Mouse (Mus musculus) intestine, postnatal 0 days (tissue): ENCODE measurements around the gene Vangl1. TPM values are rescaled to one million over a fixed set of nuclear protein-coding genes. Genes with fewer than 3 reads are reported as not detected.
"Not testable (repeated sequence)": the region's sequence is repeated elsewhere in the genome, so short reads cannot be mapped to it uniquely, and the experiment has no call there.

Experiments used
- ATAC-seq: fragments of 200-750 bp; cut with Nextera tagmentation; 2 replicates; pipeline ENCODE4 v1.8.0; 2017; ENCODE audit warnings: mild to moderate bottlenecking, moderate TSS enrichment, moderate library complexity
- H3K27ac ChIP-seq: fragments of 300-500 bp; sonication (generic); 2 replicates; pipeline ENCODE4 v1.5.1; 2014; ENCODE audit warnings: mild to moderate bottlenecking, low read depth, low read length, moderate library complexity
- H3K27me3 ChIP-seq: fragments of 300-500 bp; sonication (generic); replicated peaks from 2 replicates; pipeline ENCODE4 v1.6.1; 2014; ENCODE audit warnings: low read length, mixed read lengths; ENCODE audit not compliant: control insufficient read depth, insufficient read depth
- H3K36me3 ChIP-seq: fragments of 300-500 bp; sonication (generic); 2 replicates; pipeline ENCODE4 v1.6.1; 2014; ENCODE audit warnings: mild to moderate bottlenecking, moderate library complexity; ENCODE audit not compliant: control insufficient read depth, insufficient read depth
- H3K4me1 ChIP-seq: fragments of 300-500 bp; sonication (generic); replicated peaks from 2 replicates; pipeline ENCODE4 v1.6.1; 2014; ENCODE audit warnings: antibody characterized with exemption, low read length, mixed read lengths; ENCODE audit not compliant: control insufficient read depth, insufficient read depth
- H3K4me2 ChIP-seq: fragments of 300-500 bp; sonication (generic); replicated peaks from 2 replicates; pipeline ENCODE4 v1.6.1; 2014; ENCODE audit warnings: low read depth, mild to moderate bottlenecking, moderate library complexity
- H3K4me3 ChIP-seq: fragments of 300-500 bp; sonication (generic); 2 replicates; pipeline ENCODE4 v1.5.1; 2014; ENCODE audit warnings: low read depth, low read length
- H3K9ac ChIP-seq: fragments of 300-500 bp; sonication (generic); 2 replicates; pipeline ENCODE4 v1.6.1; 2014; ENCODE audit warnings: mild to moderate bottlenecking, low read depth, low read length
- H3K9me3 ChIP-seq: fragments of 300-500 bp; sonication (generic); 2 replicates; pipeline ENCODE4 v1.6.1; 2016; ENCODE audit warnings: mixed run types; ENCODE audit not compliant: control insufficient read depth
- CTCF ChIP-seq: sonication (generic); IDR thresholded peaks from 2 replicates; pipeline ENCODE4 v1.5.1; 2016; ENCODE audit warnings: low read depth, mild to moderate bottlenecking, control low read depth, antibody characterized with exemption, moderate library complexity
- WGBS: fragments of 180-500 bp; shearing (Covaris S2); extraction: QIAGEN DNeasy Blood & Tissue Kit; methylation state at CpG from one replicate; pipeline ENCODE4 v1.1.7; 2014; 5-methylcytosine and 5-hydroxymethylcytosine counted together
- polyA plus RNA-seq: library from polyadenylated mRNA; unstranded; fragments of >200 nt; fragmentation: Nextera tagmentation; extraction: Ambion mirVana; gene quantifications from 2 replicates; pipeline ENCODE4 v1.2.1, GENCODE M21; 2015

Gene Vangl1
- polyA plus RNA-seq, 1 experiment from 2014 or later, result 7.2 TPM

- peak overlapping the region; percentile 24; the same call in 1 of the 2 replicates for H3K27ac ChIP-seq
- no peak overlapping the region for H3K4me3 ChIP-seq
- H3K9me3 ChIP-seq, result no peaks in the 10 kb centered on the region
- no peaks in the 10 kb centered on the region for H3K4me1 ChIP-seq
- H3K4me2 ChIP-seq, result no peak overlapping the region
- no peak for TF ChIP-seq CTCF
- no peak overlapping the region for H3K9ac ChIP-seq
- no peaks in the 10 kb centered on the region for H3K27me3 ChIP-seq
- peak; percentile 54 for ATAC-seq
- H3K36me3 ChIP-seq, result peaks cover 10% of the 10 kb centered on the region
- 62% methylated on average over 13 of the region's 13 CpGs for WGBS
Observed at GRCm38 (mm10) chr3:102169197-102169905, 35.1 kb downstream of the Vangl1 start.

- no peak overlapping the region for H3K27ac ChIP-seq
- peaks cover 26% of the 10 kb centered on the region for H3K36me3 ChIP-seq
- no peaks in the 10 kb centered on the region for H3K27me3 ChIP-seq
- ATAC-seq, result no peak
- H3K9me3 ChIP-seq, result no peaks in the 10 kb centered on the region
- no peak for TF ChIP-seq CTCF
- H3K4me1 ChIP-seq, result no peaks in the 10 kb centered on the region
- WGBS, result 34% methylated on average over 10 of the region's 10 CpGs
- H3K9ac ChIP-seq, result no peak overlapping the region
- H3K4me2 ChIP-seq, result no peak overlapping the region
- no peak overlapping the region for H3K4me3 ChIP-seq
Observed at GRCm38 (mm10) chr3:102167555-102168210, 36.8 kb downstream of the Vangl1 start.

- H3K9ac ChIP-seq, result no peak overlapping the region
- H3K4me3 ChIP-seq, result no peak overlapping the region
- ATAC-seq, result no peak
- no peak overlapping the region for H3K27ac ChIP-seq
- TF ChIP-seq CTCF, result no peak
- no peaks in the 10 kb centered on the region for H3K9me3 ChIP-seq
- WGBS, result 88% methylated on average over 8 of the region's 8 CpGs
- no peak overlapping the region for H3K4me2 ChIP-seq
- H3K4me1 ChIP-seq, result no peaks in the 10 kb centered on the region
- peaks cover 34% of the 10 kb centered on the region for H3K36me3 ChIP-seq
- H3K27me3 ChIP-seq, result no peaks in the 10 kb centered on the region
Observed at GRCm38 (mm10) chr3:102166794-102167193, 37.7 kb downstream of the Vangl1 start.

- ATAC-seq, result no peak
- Histone ChIP-seq H3K9ac (no peak overlapping the region), H3K27me3 (no peaks in the 10 kb centered on the region), H3K4me3 (no peak overlapping the region), H3K27ac (no peak overlapping the region), H3K9me3 (no peaks in the 10 kb centered on the region), H3K36me3 (peaks cover 37% of the 10 kb centered on the region), H3K4me2 (no peak overlapping the region), H3K4me1 (no peaks in the 10 kb centered on the region)
- WGBS, result 66% methylated on average over 4 of the region's 4 CpGs
- TF ChIP-seq CTCF, result 0 out of 2 replicates have a peak, but pooled peaks have one; percentile 19
Observed at GRCm38 (mm10) chr3:102166287-102166620, 38.2 kb downstream of the Vangl1 start.

GRCm38 (mm10) chr3:102165536-102166286 is 38.8 kb downstream of the Vangl1 start:
- Histone ChIP-seq H3K4me3 (no peak overlapping the region), H3K4me2 (no peak overlapping the region), H3K9ac (no peak overlapping the region), H3K4me1 (no peaks in the 10 kb centered on the region), H3K27me3 (no peaks in the 10 kb centered on the region), H3K9me3 (no peaks in the 10 kb centered on the region), H3K36me3 (peaks cover 42% of the 10 kb centered on the region), H3K27ac (no peak overlapping the region)
- TF ChIP-seq CTCF, result no peak
- WGBS, result 87% methylated on average over 21 of the region's 21 CpGs
- ATAC-seq, result no peak; the same call in 1 of the 2 replicates

GRCm38 (mm10) chr3:102164911-102165310 is 39.6 kb downstream of the Vangl1 start:
- H3K4me3 ChIP-seq, result no peak overlapping the region
- no peak overlapping the region for H3K4me2 ChIP-seq
- WGBS, result 78% methylated on average over 4 of the region's 4 CpGs
- no peak for ATAC-seq
- TF ChIP-seq CTCF, result no peak
- H3K9me3 ChIP-seq, result no peaks in the 10 kb centered on the region
- H3K27ac ChIP-seq, result no peak overlapping the region
- H3K27me3 ChIP-seq, result no peaks in the 10 kb centered on the region
- H3K9ac ChIP-seq, result no peak overlapping the region
- no peaks in the 10 kb centered on the region for H3K4me1 ChIP-seq
- H3K36me3 ChIP-seq, result peaks cover 45% of the 10 kb centered on the region

GRCm38 (mm10) chr3:102163861-102164260 is 40.6 kb downstream of the Vangl1 start:
- not testable (repeated sequence) for H3K9me3 ChIP-seq, H3K4me1 ChIP-seq, H3K27me3 ChIP-seq, H3K27ac ChIP-seq, ATAC-seq, H3K9ac ChIP-seq, H3K4me3 ChIP-seq, H3K4me2 ChIP-seq
- peaks cover 46% of the 10 kb centered on the region for H3K36me3 ChIP-seq
- 80% methylated on average over 1 of the region's 1 CpGs for WGBS
